Mouse (Mus musculus) kidney, adult 2 months (tissue): ENCODE measurements around the gene Zbtb42. TPM values are rescaled to one million over a fixed set of nuclear protein-coding genes. Genes with fewer than 3 reads are reported as not detected.

Experiments used
- DNase-seq: peaks from one replicate; pipeline ENCODE4 v3.0.0; 2021
- H3K27ac ChIP-seq: fragments of 200-500 bp; 2 replicates; pipeline ENCODE4 v1.5.1; 2012; ENCODE audit warnings: low read depth, low read length, control low read depth, inconsistent platforms; ENCODE audit not compliant: insufficient read depth
- H3K27me3 ChIP-seq: fragments of 200-500 bp; replicated peaks from 2 replicates; pipeline ENCODE4 v1.6.1; 2012; ENCODE audit warnings: mild to moderate bottlenecking, moderate library complexity, low read length, inconsistent platforms; ENCODE audit not compliant: control insufficient read depth, insufficient read depth
- H3K36me3 ChIP-seq: fragments of 200-500 bp; 2 replicates; pipeline ENCODE4 v1.6.1; 2012; ENCODE audit warnings: mild to moderate bottlenecking, moderate library complexity, low read length, inconsistent platforms; ENCODE audit not compliant: control insufficient read depth, insufficient read depth
- H3K4me1 ChIP-seq: fragments of 200-500 bp; 2 replicates; pipeline ENCODE4 v1.6.1; 2011; ENCODE audit warnings: low read length; ENCODE audit not compliant: control insufficient read depth, insufficient read depth
- H3K4me3 ChIP-seq: fragments of 200-500 bp; 2 replicates; pipeline ENCODE4 v1.5.1; 2011; ENCODE audit warnings: mild to moderate bottlenecking, low read depth, low read length, control low read depth; ENCODE audit not compliant: insufficient read depth
- CTCF ChIP-seq: fragments of 200-500 bp; conservative IDR thresholded peaks from 2 replicates; pipeline ENCODE4 v1.5.1; 2011; ENCODE audit warnings: low read depth, mild to moderate bottlenecking, control low read depth, low read length, moderate library complexity, mixed read lengths; ENCODE audit not compliant: insufficient read depth, insufficient read length
- POLR2A ChIP-seq: fragments of 200-500 bp; IDR thresholded peaks from one replicate; pipeline ENCODE4 v1.6.1; 2011; ENCODE audit warnings: low read depth, low read length, control low read depth
- WGBS: fragments of 180-500 bp; shearing (Covaris S2); methylation state at CpG from one replicate; pipeline ENCODE4 v1.1.7; 2018; 5-methylcytosine and 5-hydroxymethylcytosine counted together
- polyA plus RNA-seq: library from polyadenylated mRNA; depleted of rRNA; stranded (reverse); fragments of >200 nt; gene quantifications from 2 replicates; pipeline ENCODE4 v1.2.3, GENCODE M21; 2012

Gene Zbtb42
- polyA plus RNA-seq, 1 experiment = 10.7 TPM

- peak; percentile 68 for DNase-seq
- Histone ChIP-seq H3K36me3 (no peaks in the 10 kb centered on the region), H3K4me3 (peak within 1 kb of the TSS; percentile 86), H3K27ac (peak within 1 kb of the TSS; percentile 88), H3K4me1 (peaks cover 5% of the 10 kb centered on the region; the same call in 1 of the 2 replicates), H3K27me3 (no peaks in the 10 kb centered on the region)
- whole genome bisulfite sequencing = 14% methylated on average over 70 of the region's 70 CpGs
- TF ChIP-seq POLR2A (no peak), CTCF (no peak)
These were observed 4.3 kb upstream of the Zbtb42 start, which contains the start of gene Akt1 for GRCm38 (mm10) chr12:112674132-112675011. Akt1 (minus strand) TSS chr12:112674884.

GRCm38 (mm10) chr12:112675245-112676035 is 3.2 kb upstream of the Zbtb42 start:
- TF ChIP-seq POLR2A = no peak
- TF ChIP-seq CTCF = peak; percentile 82
- no peak overlapping the region for H3K4me3 ChIP-seq
- WGBS = 16% methylated on average over 18 of the region's 18 CpGs
- no peaks in the 10 kb centered on the region for H3K36me3 ChIP-seq
- DNase-seq = peak; percentile 90
- H3K27me3 ChIP-seq = no peaks in the 10 kb centered on the region
- H3K4me1 ChIP-seq = peaks cover 5% of the 10 kb centered on the region; the same call in 1 of the 2 replicates
- H3K27ac ChIP-seq = no peak overlapping the region

- DNase-seq = no peak
- H3K36me3 ChIP-seq = no peaks in the 10 kb centered on the region
- 59% methylated on average over 5 of the region's 5 CpGs for WGBS
- no peaks in the 10 kb centered on the region for H3K27me3 ChIP-seq
- no peak overlapping the region for H3K27ac ChIP-seq
- peaks cover 3% of the 10 kb centered on the region; the same call in 1 of the 2 replicates for H3K4me1 ChIP-seq
- H3K4me3 ChIP-seq = no peak overlapping the region
- TF ChIP-seq CTCF (no peak), POLR2A (no peak)
These were observed 1.6 kb upstream of the Zbtb42 start for GRCm38 (mm10) chr12:112677076-112677475.

- Histone ChIP-seq H3K27me3 (no peaks in the 10 kb centered on the region), H3K4me1 (peaks cover under 1% of the 10 kb centered on the region; the same call in 1 of the 2 replicates), H3K4me3 (peak overlapping the region; percentile 80), H3K36me3 (no peaks in the 10 kb centered on the region), H3K27ac (peak overlapping the region; percentile 28; the same call in 1 of the 2 replicates)
- TF ChIP-seq CTCF = 0 out of 2 replicates have a peak, but pooled peaks have one; percentile 18
- TF ChIP-seq POLR2A = no peak
- 40% methylated on average over 19 of the region's 19 CpGs for WGBS
- no peak for DNase-seq
These were observed 579 bp upstream of the Zbtb42 start for GRCm38 (mm10) chr12:112677943-112678554.

GRCm38 (mm10) chr12:112679027-112679996 is 684 bp downstream of the Zbtb42 start:
- peak overlapping the region; percentile 80 for H3K4me3 ChIP-seq
- no peaks in the 10 kb centered on the region for H3K36me3 ChIP-seq
- H3K4me1 ChIP-seq = no peaks in the 10 kb centered on the region
- H3K27me3 ChIP-seq = no peaks in the 10 kb centered on the region
- peak; percentile 57 for DNase-seq
- H3K27ac ChIP-seq = 0 out of 2 replicates have a peak overlapping the region, but pooled peaks have one; percentile 36
- TF ChIP-seq CTCF (no peak), POLR2A (no peak)
- WGBS = 9% methylated on average over 81 of the region's 87 CpGs

- Histone ChIP-seq H3K27me3 (no peaks in the 10 kb centered on the region), H3K4me3 (no peak overlapping the region), H3K4me1 (no peaks in the 10 kb centered on the region), H3K36me3 (no peaks in the 10 kb centered on the region), H3K27ac (no peak overlapping the region)
- no peak for DNase-seq
- WGBS = 72% methylated on average over 7 of the region's 7 CpGs
- no peak for TF ChIP-seq CTCF
These were observed 4.7 kb downstream of the Zbtb42 start for GRCm38 (mm10) chr12:112683351-112683750.
